10 mouse cellular contexts compared by ENCODE assay signal in the genomic region with DNA sequence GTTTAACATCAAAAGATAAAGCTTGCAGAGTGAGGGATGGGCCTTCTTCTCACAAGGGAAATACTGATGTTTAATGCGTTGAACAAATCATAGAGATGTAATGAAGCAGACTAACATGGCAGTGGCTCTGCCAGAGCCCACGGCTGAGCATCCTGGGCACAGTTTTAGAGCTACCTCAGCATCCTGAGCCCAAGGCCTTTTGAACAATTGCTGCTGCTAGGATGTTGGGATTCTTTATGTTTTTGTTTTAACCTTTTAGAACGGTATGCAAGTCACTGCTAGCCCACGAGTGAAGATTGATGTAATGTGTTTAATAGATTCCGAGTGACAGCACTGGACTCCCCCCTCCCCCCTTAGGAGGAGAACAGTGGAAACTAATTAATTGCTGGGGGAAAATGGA. TPM values are rescaled to one million over a fixed set of nuclear protein-coding genes. Genes with fewer than 3 reads are reported as not detected.
A peak's percentile ranks its signal among the peaks of the same experiment; 100 is the strongest.
DNase-seq lines count a peak whose midpoint lies in the region; ATAC-seq and TF ChIP-seq lines count a peak whose summit lies in the region.
"Had no signal": no experiment of that assay in that cellular context is flagged by ENCODE, and none has a peak within 500 bp of the region (broad histone marks: within the 10 kb centered on the region; RNA-seq: fewer than 3 reads in every experiment).

No protein-coding gene starts in this region.

- H3K36me3 ChIP-seq in forebrain, postnatal 0 days (ENCODE audit: insufficient read depth), result no peaks in the 10 kb centered on the region
- H3K36me3 ChIP-seq: liver, embryonic 13.5 days had no signal

- 0 out of 2 replicates have a peak, but pooled peaks cover 8% of the 10 kb centered on the region for H3K4me1 ChIP-seq in forebrain, postnatal 0 days (ENCODE audit: insufficient read depth)
- H3K4me1 ChIP-seq: liver, embryonic 13.5 days had no signal

- TF ChIP-seq CTCF in forebrain, postnatal 0 days (IDR thresholded peaks at IDR 0.05; ENCODE audit: low read depth), result no peak

- no peaks in the 10 kb centered on the region for H3K9me3 ChIP-seq in forebrain, postnatal 0 days (ENCODE audit: low read length)
- H3K9me3 ChIP-seq: liver, embryonic 13.5 days had no signal

- H3K4me3 ChIP-seq in forebrain, postnatal 0 days (ENCODE audit: low read depth, low read length), result peak overlapping the region; percentile 43
- H3K4me3 ChIP-seq: liver, embryonic 13.5 days had no signal

- 6% methylated on average over 5 of the region's 5 CpGs for WGBS in forebrain, postnatal 0 days

- peak overlapping the region; percentile 46 for H3K4me2 ChIP-seq in forebrain, postnatal 0 days (ENCODE audit: low read depth)
- H3K4me2 ChIP-seq: liver, embryonic 13.5 days had no signal

- no peaks in the 10 kb centered on the region for H3K27me3 ChIP-seq in forebrain, postnatal 0 days (ENCODE audit: insufficient read depth, low read length)
- H3K27me3 ChIP-seq: liver, embryonic 13.5 days had no signal

- DNase-seq in brain, adult 2 months (ENCODE audit: low read depth, low spot score), result peak; percentile 79
- DNase-seq in cerebellum, adult 11-12 months, result peak; percentile 45
- DNase-seq in forebrain, postnatal 0 days, result peak; percentile 63
- DNase-seq in left cerebral cortex, postnatal 4 days, result peak; percentile 8
- no peak for DNase-seq in embryo, embryonic 10 days (ENCODE audit: low spot score)
- DNase-seq in thymus, postnatal 0 days (ENCODE audit: low spot score), result no peak
- DNase-seq in gastrocnemius, postnatal 14 days, result no peak
- DNase-seq: liver, embryonic 13.5 days had no signal

- ATAC-seq in forebrain, postnatal 0 days, result peak; percentile 78
- ATAC-seq in megakaryocyte, adult 5-6 weeks (ENCODE audit: poor library complexity, severe bottlenecking), result no peak

- peak overlapping the region; percentile 77 for H3K27ac ChIP-seq in forebrain, postnatal 0 days (ENCODE audit: low read depth, low read length)
- H3K27ac ChIP-seq: liver, embryonic 13.5 days had no signal

- H3K9ac ChIP-seq in forebrain, postnatal 0 days, result peak overlapping the region; percentile 57
- H3K9ac ChIP-seq: liver, embryonic 13.5 days had no signal

- intact Hi-C loops in left cerebral cortex, postnatal 4 days (cut with DNase I), result loop anchor here (2.0 kb wide), 1 partner anchor 48 kb away; no protein-coding TSS in a partner anchor
- intact Hi-C loops in gastrocnemius, postnatal 14 days (cut with DNase I; ENCODE audit: low total_unique reads), result no loop called here

RNA-seq across cellular contexts. Expression of a gene that starts 0.7 kb away (rescaled TPM):
- total RNA-seq in forebrain, postnatal 0 days (2014; rRNA removed), result 91.5 and 101 TPM in 2 replicates
- polyA plus RNA-seq in forebrain, postnatal 0 days (2015; fragmentation: Nextera tagmentation; extraction: Ambion mirVana), result 32.7 and 50.1 TPM in 2 replicates
- total RNA-seq in left cerebral cortex, postnatal 4 days (2021), result 100 to 1,000 TPM; 227 TPM
- 0.19 and 0.35 TPM in 2 replicates for polyA plus RNA-seq in thymus, postnatal 0 days (2015; fragmentation: Nextera tagmentation; extraction: Ambion mirVana)
- total RNA-seq in gastrocnemius, postnatal 14 days (2021), result under 1 TPM; 0.55 to 0.94 TPM
- not detected in 2 replicates for total RNA-seq in megakaryocyte, adult 5-6 weeks (2015)
- total RNA-seq in megakaryocyte, adult 5-6 weeks (2017), result not detected in 2 replicates

RNA-seq across cellular contexts. Expression of a gene that starts 53.8 kb away (rescaled TPM):
- total RNA-seq in forebrain, postnatal 0 days (2014; rRNA removed), result 74.5 and 86.2 TPM in 2 replicates
- 22.0 and 36.0 TPM in 2 replicates for polyA plus RNA-seq in forebrain, postnatal 0 days (2015; fragmentation: Nextera tagmentation; extraction: Ambion mirVana)
- total RNA-seq in left cerebral cortex, postnatal 4 days (2021), result 10 to 100 TPM; 94.8 to 96.6 TPM
- 0.13 and 0.15 TPM in 2 replicates for polyA plus RNA-seq in thymus, postnatal 0 days (2015; fragmentation: Nextera tagmentation; extraction: Ambion mirVana)
- total RNA-seq in gastrocnemius, postnatal 14 days (2021), result under 1 TPM; 0.45 to 0.84 TPM
- not detected in 2 replicates for total RNA-seq in megakaryocyte, adult 5-6 weeks (2015)
- total RNA-seq in megakaryocyte, adult 5-6 weeks (2017), result not detected in 2 replicates
- total RNA-seq: megakaryocyte-erythroid progenitor cell, adult 5-6 weeks had no signal

Comparison
In these comparisons a context has a peak if more than half of its experiments do, and no peak if none do; other contexts are left out.
1. DNase-seq: peak in brain, adult 2 months (single experiment), cerebellum, adult 11-12 months (single experiment), forebrain, postnatal 0 days (single experiment) and left cerebral cortex, postnatal 4 days (single experiment); none in embryo, embryonic 10 days (single experiment), thymus, postnatal 0 days (single experiment) and gastrocnemius, postnatal 14 days (single experiment).
2. RNA of a gene that starts 0.7 kb away (total RNA-seq): 227 TPM in left cerebral cortex, postnatal 4 days and 91.5 to 101 TPM in forebrain, postnatal 0 days; 0.55 to 0.94 TPM in gastrocnemius, postnatal 14 days and not detected in megakaryocyte, adult 5-6 weeks; every median in the first group is over 10 times any median in the second.
3. RNA of a gene that starts 53.8 kb away (total RNA-seq): 94.8 to 96.6 TPM in left cerebral cortex, postnatal 4 days and 74.5 to 86.2 TPM in forebrain, postnatal 0 days; 0.45 to 0.84 TPM in gastrocnemius, postnatal 14 days and not detected in megakaryocyte, adult 5-6 weeks; every median in the first group is over 10 times any median in the second.